Mouse (Mus musculus) c-Kit-positive CD71-positive TER-119-positive erythroid progenitor cells, embryonic 14.5 days (primary cell): ENCODE measurements around the gene Srebf1.

Source experiments
- DNase-seq: peaks from one replicate; pipeline ENCODE4 v3.0.0-alpha.2; 2013; ENCODE audit warnings: low spot score

Gene Srebf1

GRCm38 (mm10) chr11:60233235-60233634 is 10.9 kb upstream of the Srebf1 start:
- DNase-seq, result no peak

GRCm38 (mm10) chr11:60232441-60233058 is 10.2 kb upstream of the Srebf1 start:
- DNase-seq, result no peak

GRCm38 (mm10) chr11:60231951-60232350 is 9.6 kb upstream of the Srebf1 start:
- no peak for DNase-seq

- DNase-seq, result no peak
Observed at GRCm38 (mm10) chr11:60231326-60231725, 8.9 kb upstream of the Srebf1 start.

- no peak for DNase-seq
Observed at GRCm38 (mm10) chr11:60230512-60230911, 8.1 kb upstream of the Srebf1 start.

GRCm38 (mm10) chr11:60229821-60230220 is 7.4 kb upstream of the Srebf1 start:
- no peak for DNase-seq

- DNase-seq, result no peak
Observed at GRCm38 (mm10) chr11:60228525-60228924, 6.1 kb upstream of the Srebf1 start.

GRCm38 (mm10) chr11:60225874-60226273 is 3.5 kb upstream of the Srebf1 start:
- no peak for DNase-seq

GRCm38 (mm10) chr11:60224676-60225075 is 2.3 kb upstream of the Srebf1 start:
- DNase-seq, result no peak

- DNase-seq, result no peak
Observed at GRCm38 (mm10) chr11:60222085-60222468, 304 bp downstream of the Srebf1 start.

GRCm38 (mm10) chr11:60221425-60221824 is 956 bp downstream of the Srebf1 start:
- DNase-seq, result no peak

GRCm38 (mm10) chr11:60220291-60220804 is 2.0 kb downstream of the Srebf1 start:
- DNase-seq, result peak; percentile 94

GRCm38 (mm10) chr11:60219609-60220008 is 2.8 kb downstream of the Srebf1 start:
- peak; percentile 66 for DNase-seq

GRCm38 (mm10) chr11:60217467-60217866 is 4.9 kb downstream of the Srebf1 start:
- no peak for DNase-seq

GRCm38 (mm10) chr11:60216671-60217070 is 5.7 kb downstream of the Srebf1 start:
- no peak for DNase-seq

GRCm38 (mm10) chr11:60213266-60213665 is 9.1 kb downstream of the Srebf1 start:
- DNase-seq, result no peak

- no peak for DNase-seq
Observed at GRCm38 (mm10) chr11:60211761-60212160, 10.6 kb downstream of the Srebf1 start.

GRCm38 (mm10) chr11:60211152-60211551 is 11.2 kb downstream of the Srebf1 start:
- DNase-seq, result no peak

GRCm38 (mm10) chr11:60210305-60210724 is 12.1 kb downstream of the Srebf1 start:
- peak; percentile 95 for DNase-seq

GRCm38 (mm10) chr11:60209933-60210249 is 12.5 kb downstream of the Srebf1 start:
- no peak for DNase-seq

- no peak for DNase-seq
Observed at GRCm38 (mm10) chr11:60209217-60209932, 13.0 kb downstream of the Srebf1 start.

GRCm38 (mm10) chr11:60208712-60209111 is 13.7 kb downstream of the Srebf1 start:
- DNase-seq, result no peak

GRCm38 (mm10) chr11:60208201-60208600 is 14.2 kb downstream of the Srebf1 start:
- no peak for DNase-seq

- DNase-seq, result no peak
Observed at GRCm38 (mm10) chr11:60206207-60206606, 16.2 kb downstream of the Srebf1 start.
